Mouse (Mus musculus) MN1 (cell line): Measurements from ENCODE around the gene Taar5.

Experiments
- DNase-seq: peaks from one replicate; pipeline ENCODE4 v3.0.0-alpha.2; 2016; ENCODE audit warnings: low spot score

The Taar5 gene

DNA sequence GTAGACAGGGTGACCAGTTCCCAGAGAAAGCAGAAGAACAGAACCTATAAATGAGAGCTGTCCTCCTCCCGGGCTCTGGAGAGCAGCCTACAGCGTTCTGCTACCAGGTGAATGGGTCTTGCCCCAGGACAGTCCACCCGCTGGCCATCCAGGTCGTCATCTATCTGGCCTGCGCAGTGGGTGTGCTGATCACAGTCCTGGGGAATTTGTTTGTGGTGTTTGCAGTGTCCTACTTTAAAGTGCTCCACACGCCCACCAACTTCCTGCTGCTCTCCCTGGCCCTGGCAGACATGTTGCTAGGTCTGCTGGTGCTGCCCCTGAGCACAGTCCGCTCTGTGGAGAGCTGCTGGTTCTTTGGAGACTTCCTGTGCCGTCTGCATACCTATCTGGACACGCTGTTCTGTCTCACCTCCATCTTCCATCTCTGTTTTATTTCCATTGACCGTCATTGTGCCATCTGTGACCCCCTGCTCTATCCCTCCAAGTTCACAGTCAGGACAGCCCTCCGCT, at the start of gene Taar5:
TSS of gene Taar5 (plus strand) at position 51 of the 510 bp plus-strand sequence.
- no peak for DNase-seq

DNA sequence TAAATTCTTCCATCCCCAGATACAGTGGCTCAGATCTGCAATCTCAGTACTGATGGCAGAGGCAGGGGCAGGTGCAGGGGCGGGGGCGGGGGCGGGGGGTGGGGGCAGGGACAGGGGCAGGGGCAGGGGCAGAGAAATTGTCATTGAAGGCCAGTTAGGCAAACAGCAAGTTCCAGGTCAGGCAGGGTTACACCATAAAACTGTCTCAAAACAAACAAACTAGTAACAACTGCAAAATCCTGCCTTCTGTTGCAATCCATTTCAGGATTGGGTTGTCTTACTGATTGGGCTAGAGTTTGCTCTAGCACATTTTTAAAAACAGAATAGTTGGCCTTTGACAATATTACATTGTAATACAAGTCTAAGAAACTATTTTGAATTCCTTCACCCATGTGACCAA, 48.0 kb upstream of the Taar5 start:
- DNase-seq = no peak

DNA sequence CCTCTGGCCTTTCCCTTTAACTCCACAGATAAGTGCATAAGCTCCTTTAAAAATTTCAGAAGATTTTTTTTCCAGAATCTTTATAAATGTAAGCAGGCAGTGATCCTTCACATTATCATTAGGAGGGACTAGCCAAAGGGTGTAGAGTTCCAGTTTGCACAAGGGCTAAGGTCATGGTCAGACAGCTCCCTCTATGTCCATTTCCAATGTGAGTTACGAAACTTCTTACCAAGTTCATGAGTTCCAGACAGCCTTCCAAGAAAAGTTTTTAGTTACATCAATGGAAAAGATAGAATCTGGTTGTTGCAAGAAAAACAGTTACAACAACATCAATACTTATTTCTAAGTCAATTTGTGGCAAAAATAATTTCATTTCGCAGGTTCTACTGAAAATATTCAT, 46.6 kb upstream of the Taar5 start:
- DNase-seq = no peak

DNA sequence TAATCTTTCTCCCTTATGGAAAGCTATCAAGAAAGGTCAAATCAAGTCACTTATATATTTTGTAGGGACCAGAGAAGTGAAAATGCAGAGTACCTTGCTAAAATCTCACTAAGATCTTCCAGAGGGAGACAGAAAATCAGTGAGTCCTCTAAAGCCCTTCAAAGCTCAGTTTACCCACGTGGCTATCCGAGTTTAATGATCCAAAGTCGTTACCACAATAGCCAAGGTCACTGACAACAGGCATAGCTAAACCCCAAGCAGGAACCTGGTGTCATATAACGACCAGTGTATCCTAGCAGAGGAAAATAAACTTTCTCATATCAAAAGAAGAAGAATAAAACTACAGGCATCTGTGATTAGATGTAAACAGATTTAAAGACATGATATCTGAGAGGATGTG, 32.9 kb upstream of the Taar5 start:
- DNase-seq = no peak

DNA sequence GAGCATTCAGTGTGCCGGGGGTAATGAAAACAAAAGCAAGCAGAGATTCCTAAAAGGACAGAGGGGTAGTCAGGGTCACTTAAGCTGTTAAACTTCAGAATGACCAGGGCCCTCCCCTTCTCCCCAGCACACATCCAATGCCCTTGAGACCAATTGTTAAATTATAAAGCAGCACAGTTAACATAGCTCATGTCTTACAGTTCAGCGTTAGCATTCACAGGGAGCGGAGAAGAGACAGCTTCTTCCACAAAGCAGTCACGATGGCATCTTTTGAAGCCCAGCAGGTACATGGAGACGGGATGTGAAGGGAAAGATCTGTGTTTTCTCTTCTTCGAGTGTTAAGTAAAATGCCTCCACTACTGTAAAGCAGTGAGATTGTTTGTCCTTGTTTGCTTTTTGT, 32.2 kb upstream of the Taar5 start, which contains the start of gene Taar2:
TSS of gene Taar2 (plus strand) at position 261 of the 400 bp plus-strand sequence.
- no peak for DNase-seq

DNA sequence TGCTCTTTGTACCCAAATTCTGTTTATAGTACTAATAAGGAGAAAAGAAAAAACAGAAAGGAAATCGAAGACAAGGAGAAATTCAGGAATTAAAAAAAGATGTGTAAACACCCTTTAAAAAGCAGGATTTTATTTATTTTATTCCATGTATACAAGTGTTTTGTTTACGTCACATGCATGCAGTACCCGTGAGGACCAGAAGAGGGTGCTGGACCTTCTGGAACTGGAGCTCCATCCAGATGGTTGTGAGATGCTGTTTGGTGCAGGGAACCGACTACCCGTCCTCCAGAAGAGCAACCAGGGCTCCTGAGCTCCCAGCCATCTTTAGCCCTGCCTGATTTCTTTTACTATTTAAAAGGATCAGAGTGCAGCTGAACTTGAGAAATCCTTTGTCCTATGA, 28.0 kb upstream of the Taar5 start:
- no peak for DNase-seq

DNA sequence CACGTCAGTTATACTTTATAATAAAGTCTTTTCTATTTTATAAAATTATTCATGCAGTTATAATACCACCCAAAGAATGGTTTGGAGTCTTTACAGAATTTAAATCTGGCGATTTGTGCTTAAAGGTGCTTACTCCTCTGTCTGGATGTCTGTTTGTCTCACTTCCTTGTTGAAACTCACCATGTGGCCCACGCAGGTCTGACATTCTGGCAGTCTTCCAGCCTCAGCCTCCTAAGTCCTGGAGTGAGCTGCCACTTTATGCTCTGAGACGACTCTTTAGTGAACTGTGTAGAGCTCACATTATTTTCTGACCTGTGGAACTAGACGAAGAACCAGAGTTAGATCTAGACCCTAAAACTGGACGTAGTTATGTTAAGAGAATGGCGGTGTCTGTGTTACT, 22.5 kb upstream of the Taar5 start:
- no peak for DNase-seq

DNA sequence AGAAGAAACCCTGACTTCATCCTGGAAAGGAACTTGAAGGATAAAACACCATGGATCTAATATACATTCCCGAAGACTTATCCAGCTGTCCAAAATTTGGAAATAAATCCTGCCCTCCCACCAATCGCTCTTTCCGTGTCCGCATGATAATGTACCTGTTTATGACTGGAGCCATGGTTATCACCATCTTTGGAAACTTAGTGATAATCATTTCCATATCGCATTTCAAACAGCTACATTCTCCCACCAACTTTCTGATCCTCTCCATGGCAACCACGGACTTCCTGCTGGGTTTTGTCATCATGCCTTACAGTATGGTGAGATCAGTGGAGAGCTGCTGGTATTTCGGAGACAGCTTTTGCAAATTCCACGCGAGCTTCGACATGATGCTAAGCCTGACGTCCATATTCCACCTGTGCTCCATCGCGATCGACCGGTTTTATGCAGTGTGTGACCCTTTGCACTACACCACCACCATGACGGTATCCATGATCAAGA, 20.9 kb upstream of the Taar5 start, which contains the start of gene Taar3:
TSS of gene Taar3 (plus strand) at position 51 of the 498 bp plus-strand sequence.
- DNase-seq = no peak

DNA sequence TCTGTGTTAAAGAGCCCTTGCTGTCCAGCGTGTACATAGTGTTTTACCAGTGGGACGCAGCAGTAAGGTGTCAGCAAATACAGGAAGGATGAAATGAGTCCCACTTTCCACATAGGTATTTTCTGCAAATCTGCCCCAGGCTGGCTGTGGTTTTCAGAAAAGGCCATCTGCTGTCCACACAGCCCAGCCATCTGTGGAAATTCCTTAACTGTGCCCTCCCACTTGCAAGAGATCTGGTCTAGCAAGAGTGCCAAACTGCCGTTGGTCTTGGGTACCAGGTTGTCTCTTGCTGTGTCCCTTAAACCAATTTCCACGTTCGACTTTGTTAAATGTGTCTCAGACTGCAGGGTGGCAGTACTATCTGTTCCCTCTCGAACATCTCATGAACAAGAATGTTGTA, 18.8 kb upstream of the Taar5 start:
- DNase-seq = no peak

DNA sequence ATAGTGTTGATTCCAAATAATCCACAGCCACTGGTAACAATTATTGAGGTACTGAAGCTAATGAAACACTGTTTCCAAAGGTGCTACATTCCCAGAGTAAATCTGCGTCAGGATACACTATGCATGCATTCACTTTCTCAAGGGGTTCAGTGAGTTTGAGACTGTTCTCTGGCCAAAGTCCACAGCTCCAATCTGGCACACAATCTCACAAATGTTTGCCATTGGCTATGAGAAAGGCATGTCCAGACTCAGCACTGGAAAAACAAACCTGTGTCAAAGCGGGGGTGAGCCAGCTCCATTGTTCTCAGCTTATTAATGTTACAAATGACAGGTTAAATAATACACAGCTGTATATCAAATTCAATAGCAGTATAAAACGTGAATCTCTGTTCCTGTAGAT, 11.4 kb upstream of the Taar5 start:
- DNase-seq = no peak

DNA sequence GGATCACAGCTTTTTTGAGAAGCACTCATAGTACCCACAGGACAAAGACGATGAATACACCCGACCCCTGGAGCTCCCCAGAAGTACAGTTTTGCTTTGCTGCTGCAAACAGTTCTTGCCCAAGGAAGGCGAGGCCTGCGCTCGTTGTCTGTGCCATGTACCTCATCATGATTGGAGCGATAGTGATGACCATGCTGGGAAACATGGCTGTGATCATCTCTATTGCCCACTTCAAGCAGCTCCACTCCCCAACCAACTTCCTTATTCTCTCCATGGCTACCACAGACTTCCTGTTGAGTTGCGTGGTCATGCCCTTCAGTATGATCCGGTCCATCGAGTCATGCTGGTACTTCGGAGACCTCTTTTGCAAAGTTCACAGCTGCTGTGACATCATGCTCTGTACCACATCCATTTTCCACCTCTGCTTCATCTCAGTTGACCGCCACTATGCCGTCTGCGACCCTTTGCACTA, 10.0 kb upstream of the Taar5 start, which contains the start of gene Taar4:
TSS of gene Taar4 (plus strand) at position 51 of the 472 bp plus-strand sequence.
- DNase-seq = no peak

DNA sequence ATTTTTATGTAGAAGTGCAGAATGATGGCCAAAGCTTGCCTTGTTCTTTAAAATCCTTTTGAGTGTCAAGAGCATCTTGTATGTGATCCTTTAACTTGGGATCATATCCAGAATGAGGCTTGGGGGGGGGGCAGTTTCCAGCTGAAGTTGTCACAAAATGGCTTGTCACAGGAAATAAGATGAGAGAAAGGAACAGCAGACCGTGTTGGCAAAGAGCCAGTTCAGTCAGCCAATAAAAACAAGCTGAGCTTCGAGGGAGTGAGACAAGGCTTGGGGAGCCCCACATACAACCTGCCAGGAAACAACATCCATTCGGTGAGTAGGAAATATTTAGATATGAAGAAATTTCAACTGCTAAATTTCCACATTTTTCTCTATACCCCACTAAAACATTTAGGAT, 7.1 kb upstream of the Taar5 start:
- DNase-seq = no peak

DNA sequence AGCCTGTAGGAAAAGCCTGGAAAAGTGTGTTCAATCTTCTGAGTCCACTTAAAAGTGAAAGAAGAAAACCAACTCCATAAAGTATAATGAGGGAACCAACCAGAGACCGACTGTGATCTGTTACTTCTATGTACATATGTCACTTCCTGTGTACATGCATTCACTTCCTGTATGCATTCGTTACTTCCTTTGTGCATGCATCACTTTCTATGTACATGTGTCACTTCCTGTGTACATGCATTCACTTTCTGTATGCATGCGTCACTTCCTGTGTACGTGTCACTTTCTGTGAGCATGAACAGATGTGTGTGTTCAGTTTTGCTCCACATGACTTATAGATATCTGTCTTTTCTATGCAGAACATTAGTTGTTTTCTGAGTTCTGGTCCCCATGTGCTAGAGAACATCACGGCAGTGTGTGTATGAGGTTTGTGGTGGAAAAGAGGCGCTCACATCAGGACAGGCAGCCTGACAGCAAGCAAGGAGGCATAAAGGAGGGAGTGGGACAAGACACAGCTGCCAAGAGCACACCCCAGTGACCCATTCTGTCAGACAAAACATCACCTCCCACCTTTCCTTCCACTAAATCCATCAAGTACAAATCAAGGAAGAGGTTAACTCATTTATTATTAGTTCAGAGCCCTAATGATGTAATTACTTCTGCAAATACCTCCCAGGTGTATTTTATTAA, 5.4 kb upstream of the Taar5 start:
- no peak for DNase-seq

DNA sequence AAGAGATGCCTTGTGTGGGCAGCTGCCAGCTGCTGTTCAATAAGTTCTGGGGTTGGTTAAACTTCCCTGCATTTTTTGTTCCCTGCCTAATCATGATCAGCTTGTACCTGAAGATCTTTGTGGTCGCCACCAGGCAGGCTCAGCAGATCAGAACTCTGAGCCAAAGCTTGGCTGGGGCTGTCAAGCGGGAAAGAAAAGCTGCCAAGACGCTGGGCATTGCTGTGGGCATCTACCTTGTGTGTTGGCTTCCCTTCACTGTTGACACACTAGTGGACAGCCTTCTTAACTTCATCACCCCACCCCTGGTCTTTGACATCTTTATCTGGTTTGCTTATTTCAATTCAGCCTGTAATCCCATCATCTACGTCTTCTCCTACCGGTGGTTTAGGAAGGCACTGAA, 750 bp downstream of the Taar5 start:
- no peak for DNase-seq

DNA sequence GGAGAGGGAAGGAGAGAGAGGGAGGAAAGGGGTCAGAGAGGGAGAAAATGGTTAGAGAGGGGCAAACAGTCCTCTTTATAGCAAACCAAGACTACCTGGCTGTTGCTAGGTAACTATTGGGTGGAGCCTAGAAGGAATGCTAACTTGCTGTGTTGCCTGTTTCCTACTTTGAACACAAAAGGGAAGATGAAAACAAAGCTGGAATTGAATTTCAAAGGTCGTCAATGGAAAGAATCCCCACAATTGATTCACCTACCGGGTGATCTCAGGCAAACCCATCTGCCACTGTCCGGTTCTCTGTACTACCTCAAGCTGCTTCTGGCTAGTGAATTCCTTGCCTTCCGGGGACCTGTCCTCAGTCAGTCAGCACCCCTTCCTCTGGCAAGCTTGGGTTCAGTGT, 7.5 kb downstream of the Taar5 start:
- no peak for DNase-seq

DNA sequence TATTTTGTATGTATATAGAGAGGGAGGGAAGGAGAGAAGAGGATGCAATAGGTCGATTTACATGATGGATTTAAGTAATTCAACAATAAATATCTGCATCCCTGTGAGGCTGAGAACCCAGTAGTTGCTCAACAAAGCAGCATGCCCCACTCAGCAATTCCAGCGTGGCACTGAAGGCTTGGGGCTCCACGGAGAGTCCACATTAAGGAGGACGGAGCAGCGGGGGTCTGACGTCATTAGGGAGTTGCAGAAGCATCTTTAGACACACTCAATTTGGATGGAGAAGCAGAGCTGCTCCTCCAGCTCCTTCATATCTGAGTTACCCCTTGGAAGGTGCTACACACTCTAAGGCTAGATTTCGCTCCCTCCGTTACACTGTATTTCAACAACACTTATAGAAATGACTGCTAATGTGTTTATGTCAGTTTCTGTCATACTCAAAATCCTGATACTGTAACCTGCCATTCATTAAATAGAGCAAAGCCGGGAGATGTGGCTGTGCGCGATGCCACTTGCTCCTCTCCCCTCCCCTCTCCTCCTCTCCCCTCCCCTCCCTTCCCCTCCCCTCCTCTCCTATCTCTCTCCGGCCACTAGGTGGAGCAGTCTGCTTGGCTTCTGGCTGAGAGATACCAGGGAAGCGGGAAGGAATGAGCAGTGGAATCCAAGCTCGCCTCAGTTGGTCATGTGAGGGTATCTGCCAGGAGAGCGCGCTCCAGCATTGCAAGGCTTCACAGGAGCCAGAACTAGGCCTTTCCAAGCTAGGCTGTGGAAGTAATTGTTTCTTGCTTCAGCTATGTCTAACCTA, 8.6 kb downstream of the Taar5 start:
- no peak for DNase-seq

DNA sequence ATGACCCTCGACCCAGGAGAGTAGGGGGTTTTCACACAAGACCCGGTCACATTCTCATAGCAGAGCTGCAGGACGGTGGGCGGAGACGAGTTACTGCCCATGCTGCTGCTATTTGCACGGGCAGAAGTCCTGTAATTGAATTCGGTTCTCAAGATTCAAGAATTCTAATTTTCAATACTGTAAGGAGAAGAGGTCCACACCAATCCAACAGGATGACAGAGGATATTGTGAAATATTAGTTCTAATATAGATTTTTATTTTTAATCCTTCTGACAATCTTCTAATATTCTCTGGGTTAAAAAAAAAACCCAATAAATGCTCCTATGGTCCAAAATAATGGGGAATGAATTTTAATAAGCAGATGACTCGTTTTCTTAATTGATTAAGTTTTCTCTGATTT, 15.0 kb downstream of the Taar5 start, which contains the start of gene Taar6:
TSS of gene Taar6 (minus strand) at position 101 of the 400 bp plus-strand sequence.
- DNase-seq = no peak

DNA sequence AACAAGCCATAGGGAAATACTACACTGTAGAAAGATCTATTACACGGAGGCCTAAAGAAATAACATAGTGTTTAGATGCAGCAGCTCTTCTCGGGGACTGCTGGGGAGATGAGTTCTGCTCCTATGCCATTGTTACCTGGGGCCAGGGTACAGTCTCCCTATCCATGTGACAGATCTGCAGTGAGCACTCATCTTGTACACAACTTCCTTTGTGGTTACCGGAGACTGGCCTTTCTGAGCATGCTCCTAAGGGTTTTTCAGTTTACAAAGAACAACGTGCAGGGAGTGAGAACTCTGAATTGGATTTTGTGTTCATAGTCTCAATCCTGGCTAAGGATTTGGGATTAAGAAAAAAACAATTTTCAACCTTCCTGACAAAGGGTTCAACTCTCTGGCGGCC, 15.9 kb downstream of the Taar5 start:
- no peak for DNase-seq

DNA sequence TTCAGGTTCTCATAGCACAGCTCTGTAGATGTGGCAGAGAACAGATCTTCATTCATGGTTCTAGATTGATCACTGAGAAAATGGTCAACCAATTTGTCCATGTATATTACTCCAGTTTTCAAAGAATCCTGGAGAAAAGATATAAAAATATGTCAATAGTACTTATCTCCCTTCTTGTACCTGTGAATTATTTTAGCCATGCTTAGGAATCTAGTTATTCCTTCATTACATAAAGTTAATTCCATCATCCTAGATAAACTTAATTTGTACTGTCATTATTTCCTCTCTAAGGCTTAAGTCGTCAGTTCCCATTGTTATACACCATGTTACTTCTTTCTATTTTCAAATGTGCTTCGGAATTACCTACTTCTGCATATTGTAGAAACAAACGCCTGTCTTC, 22.9 kb downstream of the Taar5 start, which contains the start of gene Taar7a:
TSS of gene Taar7a (minus strand) at position 101 of the 400 bp plus-strand sequence.
- DNase-seq = no peak

DNA sequence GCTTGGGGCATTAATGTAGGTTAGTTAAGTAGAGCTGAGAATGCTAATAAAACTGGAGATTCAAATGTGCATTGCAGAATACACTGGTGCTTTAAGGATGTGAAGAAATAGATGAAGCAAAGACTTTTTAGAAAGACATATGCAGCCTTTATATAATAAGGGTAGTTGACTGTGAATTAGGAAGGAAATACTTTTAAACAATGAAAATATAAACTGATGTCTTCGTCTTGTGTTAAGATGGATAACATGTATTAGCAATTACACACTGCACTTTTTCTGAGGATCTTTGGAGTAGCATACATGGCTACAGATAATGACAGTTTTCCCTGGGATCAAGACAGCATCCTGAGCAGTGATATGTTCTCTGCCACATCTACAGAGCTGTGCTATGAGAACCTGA, 29.1 kb downstream of the Taar5 start, which contains the start of gene Taar7b:
TSS of gene Taar7b (plus strand) at position 301 of the 400 bp plus-strand sequence.
- DNase-seq = no peak

DNA sequence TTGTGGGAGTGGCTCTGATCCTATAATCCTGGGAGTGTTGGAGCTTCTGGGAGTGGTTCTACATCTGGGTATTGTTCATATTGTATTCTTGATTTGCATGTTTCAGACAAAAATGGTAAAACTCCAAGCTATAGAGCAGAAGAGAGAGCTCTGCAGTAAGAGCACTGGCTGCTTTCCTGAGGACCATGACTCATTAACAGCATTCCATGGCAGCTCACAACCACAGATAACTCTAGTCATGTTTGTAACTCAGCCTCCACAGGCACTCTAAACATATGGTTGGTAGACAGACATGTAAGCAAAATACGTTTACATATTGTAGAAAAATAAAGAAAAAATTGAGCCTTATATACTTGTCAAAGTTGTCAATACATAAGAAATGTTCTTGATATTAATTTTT, 35.9 kb downstream of the Taar5 start:
- no peak for DNase-seq

DNA sequence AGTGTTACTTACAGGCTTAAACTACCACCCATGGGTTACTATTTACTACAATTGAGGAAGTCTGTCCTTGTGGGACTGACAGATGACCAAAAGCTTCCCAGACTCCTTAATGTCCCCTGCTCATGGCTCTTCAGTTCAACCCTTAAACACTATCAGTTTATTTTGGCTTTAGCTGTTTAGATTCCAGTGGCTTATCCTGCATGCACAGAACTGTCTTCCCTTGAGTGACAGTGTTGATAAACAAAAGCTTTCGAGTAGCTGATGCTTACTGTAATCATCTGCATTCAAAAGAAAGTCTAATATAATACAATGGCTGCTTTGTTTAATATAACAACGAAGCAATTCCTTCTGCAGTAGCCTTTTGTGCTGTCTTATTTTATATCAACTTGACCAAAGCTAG, 36.5 kb downstream of the Taar5 start:
- no peak for DNase-seq

DNA sequence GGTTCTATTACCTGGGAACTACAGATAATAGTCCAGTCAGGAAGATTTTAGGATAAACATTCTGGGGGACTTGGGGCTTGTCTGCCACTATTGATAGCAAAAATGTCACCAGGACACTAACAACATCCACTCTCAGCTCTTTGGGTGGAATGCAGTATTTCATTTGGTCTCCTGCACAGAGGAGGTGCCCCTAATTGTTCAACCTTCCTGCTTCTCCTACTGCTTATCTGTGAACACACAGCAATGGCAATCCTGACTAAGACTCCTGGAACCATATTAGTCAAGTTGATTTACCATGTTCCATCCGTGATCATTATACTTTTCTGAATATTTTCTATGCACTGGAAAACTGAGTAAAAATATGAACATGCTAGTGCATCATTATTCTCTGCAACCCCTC, 37.6 kb downstream of the Taar5 start:
- DNase-seq = no peak
